Mouse (Mus musculus) bone marrow macrophage, adult 2 months (primary cell): ENCODE measurements around the gene Mbd4. TPM values are rescaled to one million over a fixed set of nuclear protein-coding genes. Genes with fewer than 3 reads are reported as not detected.

Source experiments
- H3K27ac ChIP-seq: 2 replicates; pipeline ENCODE4 v1.5.1; 2012; ENCODE audit warnings: low read depth, low read length; ENCODE audit not compliant: insufficient read depth
- H3K4me1 ChIP-seq: 2 replicates; pipeline ENCODE4 v1.6.1; 2012; ENCODE audit warnings: low read length; ENCODE audit not compliant: control insufficient read depth, insufficient read depth
- H3K4me3 ChIP-seq: 2 replicates; pipeline ENCODE4 v1.5.1; 2012; ENCODE audit warnings: mild to moderate bottlenecking, low read length, moderate library complexity; ENCODE audit not compliant: insufficient read depth
- CTCF ChIP-seq: IDR thresholded peaks from 2 replicates; pipeline ENCODE4 v1.5.1; 2012; ENCODE audit warnings: low read depth, mild to moderate bottlenecking, low read length, moderate library complexity
- POLR2A ChIP-seq: IDR thresholded peaks from 2 replicates; pipeline ENCODE4 v1.6.1; 2012; ENCODE audit warnings: mild to moderate bottlenecking, low read depth, low read length, borderline replicate concordance
- polyA plus RNA-seq: library from polyadenylated mRNA; stranded (reverse); fragments of >200 nt; gene quantifications from 2 replicates; pipeline ENCODE4 v1.2.4, GENCODE M21; 2012; ENCODE audit not compliant: missing spikeins, insufficient read depth, insufficient read length

The Mbd4 gene
- polyA plus RNA-seq, 1 experiment = 12.0 TPM

DNA sequence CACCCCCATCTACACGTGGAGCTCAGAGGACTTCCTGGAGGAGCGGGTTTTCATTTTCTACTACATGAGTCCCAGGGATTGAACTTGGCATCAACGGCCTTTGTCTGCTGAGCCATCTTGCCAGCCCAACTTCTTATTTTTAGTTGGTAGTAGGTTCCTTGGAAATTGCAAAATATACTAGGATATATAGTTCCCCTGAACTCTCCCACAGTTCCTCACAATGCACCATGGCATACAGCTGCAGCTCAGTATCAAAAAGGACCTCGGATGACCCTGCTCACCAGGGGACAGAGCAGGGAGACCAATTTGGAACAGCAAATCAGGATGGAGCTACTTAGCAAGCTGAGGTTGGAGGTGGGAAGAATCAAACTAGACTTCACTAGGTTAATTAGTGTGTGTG is 38.1 kb downstream of the Mbd4 start:
- Histone ChIP-seq H3K27ac (no peak overlapping the region), H3K4me1 (peaks cover 15% of the 10 kb centered on the region)

DNA sequence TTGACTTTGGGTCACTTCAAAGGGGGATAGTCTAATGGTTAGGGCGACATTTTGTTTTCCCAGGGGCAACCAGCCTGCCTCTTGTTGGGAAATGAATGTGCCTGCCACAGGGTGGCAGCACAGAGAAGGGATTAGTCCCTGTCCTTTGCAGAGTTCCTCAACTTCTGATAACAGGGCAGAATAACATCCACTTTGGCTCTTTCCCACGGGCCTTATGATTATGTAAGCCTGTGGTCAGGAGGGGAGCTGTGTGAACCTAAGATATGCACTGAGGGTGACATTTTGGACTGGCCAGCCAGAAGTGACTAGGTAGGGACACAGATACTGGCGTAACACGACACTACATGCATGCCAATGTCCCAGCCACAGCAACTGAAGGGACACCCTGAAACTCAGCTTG is 39.1 kb downstream of the Mbd4 start:
- peaks cover 15% of the 10 kb centered on the region for H3K4me1 ChIP-seq
- TF ChIP-seq POLR2A (no peak), CTCF (peak; percentile 69)
- no peak overlapping the region for H3K4me3 ChIP-seq
- no peak overlapping the region for H3K27ac ChIP-seq

More for the DNA sequence above, 38.1 kb downstream of the Mbd4 start:
- TF ChIP-seq POLR2A = no peak
- TF ChIP-seq CTCF = no peak
- no peak overlapping the region for H3K4me3 ChIP-seq

DNA sequence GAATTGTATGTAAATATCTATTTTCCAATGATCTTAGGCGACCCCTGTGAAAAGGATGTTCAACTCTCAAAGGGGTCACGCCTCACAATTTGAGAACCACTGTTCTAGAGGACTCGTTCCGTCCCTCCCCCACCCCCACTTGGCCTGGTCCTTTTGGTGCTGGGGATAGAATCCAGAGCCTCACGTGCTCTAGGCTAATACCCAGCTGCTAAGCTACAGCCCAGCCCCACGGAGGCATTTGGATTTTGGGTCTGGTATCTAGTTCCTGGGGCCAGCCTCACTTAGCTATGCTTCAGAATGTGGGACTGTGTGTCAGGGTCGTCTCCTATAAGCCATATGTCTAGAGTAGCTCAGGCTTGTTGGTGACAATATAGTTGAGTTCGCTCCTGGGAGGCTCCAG is 41.6 kb downstream of the Mbd4 start:
- H3K4me3 ChIP-seq = no peak overlapping the region
- TF ChIP-seq POLR2A = no peak
- TF ChIP-seq CTCF = no peak
- peaks cover 15% of the 10 kb centered on the region for H3K4me1 ChIP-seq

DNA sequence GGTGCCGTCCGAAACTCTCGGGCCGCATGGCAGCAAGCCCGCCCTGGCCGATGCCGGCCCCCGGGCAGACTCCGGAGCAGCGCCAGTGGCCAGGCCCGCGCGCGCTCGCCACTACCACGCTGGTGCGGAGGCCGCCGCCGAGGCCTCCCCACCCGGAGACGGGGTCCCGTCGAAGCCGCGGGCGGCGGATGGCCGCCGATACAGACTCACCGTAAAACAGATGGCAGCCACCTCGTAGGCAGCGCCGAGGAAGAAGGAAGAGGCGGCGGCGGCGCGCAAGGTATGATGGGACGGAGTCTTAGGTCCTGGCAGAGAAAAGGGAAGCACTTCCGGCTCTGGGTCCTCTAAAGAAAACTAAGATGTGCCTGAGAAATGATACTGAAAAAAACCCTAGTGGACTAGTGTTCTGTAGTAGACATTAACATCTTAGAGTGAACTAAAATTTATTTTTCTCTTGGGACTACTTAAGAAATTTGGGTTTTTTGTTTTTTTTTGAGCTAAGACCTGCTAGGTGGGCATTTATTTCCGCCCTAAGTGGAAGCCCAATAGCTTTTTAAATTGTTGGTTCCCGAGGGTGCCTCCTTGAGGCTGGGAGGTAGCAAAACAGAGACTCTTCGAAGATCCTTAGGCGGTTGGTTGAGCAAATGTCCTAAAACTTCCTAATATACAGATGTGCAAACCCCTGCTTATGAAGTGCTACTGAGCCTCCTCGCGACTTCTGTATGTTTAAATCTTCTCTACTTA is 44.5 kb downstream of the Mbd4 start, which contains the start of gene Rpl32:
TSS of gene Rpl32 (minus strand) at position 260 of the 744 bp plus-strand sequence.
- TF ChIP-seq POLR2A (no peak), CTCF (no peak)

More for the DNA sequence above, 41.6 kb downstream of the Mbd4 start:
- no peak overlapping the region for H3K27ac ChIP-seq

DNA sequence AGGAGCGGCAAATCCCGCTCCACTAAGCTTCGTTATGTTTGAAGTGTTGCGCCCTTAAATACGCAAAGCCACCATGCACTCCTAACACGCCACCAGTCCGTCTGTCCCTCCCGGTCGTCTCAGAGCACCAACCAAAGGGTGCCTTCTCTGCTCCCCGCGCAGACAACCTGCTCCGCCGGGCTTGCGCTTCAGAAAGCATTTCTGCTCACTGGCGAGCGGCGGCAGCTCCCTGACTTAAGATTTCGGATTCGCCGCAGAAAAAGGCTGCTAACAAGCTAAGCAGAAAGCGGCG is 45.0 kb downstream of the Mbd4 start:
- Histone ChIP-seq H3K4me3 (peak overlapping the region; percentile 78), H3K4me1 (peaks cover 2% of the 10 kb centered on the region; the same call in 1 of the 2 replicates), H3K27ac (peak overlapping the region; percentile 72)
- TF ChIP-seq POLR2A = no peak
- TF ChIP-seq CTCF = no peak

More for the DNA sequence above, 44.5 kb downstream of the Mbd4 start, which contains the start of gene Rpl32:
- Histone ChIP-seq H3K27ac (peak within 1 kb of the TSS; percentile 72), H3K4me3 (peak within 1 kb of the TSS; percentile 78), H3K4me1 (peaks cover 2% of the 10 kb centered on the region)

DNA sequence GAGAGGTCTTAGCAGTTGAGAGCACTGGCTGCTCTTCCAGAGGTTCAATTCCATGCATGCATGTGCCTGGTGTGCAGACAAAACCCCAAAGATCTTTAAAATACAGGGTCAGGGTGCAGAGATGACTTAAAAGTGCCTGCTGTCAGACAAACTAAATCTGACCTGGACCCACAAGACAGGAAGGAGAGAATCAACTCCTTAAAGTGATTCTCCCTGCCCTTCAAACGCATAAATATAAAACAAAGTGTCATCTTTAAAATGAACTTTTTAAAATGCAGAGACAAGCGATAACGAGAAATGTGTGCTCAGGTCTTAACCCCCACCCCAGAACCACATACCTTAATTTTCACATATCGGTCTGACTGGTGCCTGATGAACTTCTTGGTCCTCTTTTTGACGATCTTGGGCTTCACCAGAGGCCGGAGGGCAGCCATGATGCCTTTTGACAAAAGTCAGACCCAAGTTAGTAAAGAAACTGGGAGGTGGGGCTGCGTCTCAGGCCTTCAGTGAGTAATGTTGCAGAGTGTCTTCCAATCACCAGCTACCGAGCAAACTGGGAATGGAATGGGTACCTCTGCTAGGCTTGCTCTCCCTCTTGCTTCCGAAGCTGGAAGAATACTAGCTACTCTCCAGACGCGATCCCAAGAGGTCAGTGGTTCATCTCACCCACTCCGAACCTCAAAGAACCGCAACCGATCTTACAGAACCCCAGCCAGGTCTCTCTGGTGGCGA is 45.5 kb downstream of the Mbd4 start:
- peaks cover 2% of the 10 kb centered on the region; the same call in 1 of the 2 replicates for H3K4me1 ChIP-seq
- peak overlapping the region; percentile 78 for H3K4me3 ChIP-seq
- TF ChIP-seq POLR2A (no peak), CTCF (no peak)
- peak overlapping the region; percentile 72 for H3K27ac ChIP-seq

DNA sequence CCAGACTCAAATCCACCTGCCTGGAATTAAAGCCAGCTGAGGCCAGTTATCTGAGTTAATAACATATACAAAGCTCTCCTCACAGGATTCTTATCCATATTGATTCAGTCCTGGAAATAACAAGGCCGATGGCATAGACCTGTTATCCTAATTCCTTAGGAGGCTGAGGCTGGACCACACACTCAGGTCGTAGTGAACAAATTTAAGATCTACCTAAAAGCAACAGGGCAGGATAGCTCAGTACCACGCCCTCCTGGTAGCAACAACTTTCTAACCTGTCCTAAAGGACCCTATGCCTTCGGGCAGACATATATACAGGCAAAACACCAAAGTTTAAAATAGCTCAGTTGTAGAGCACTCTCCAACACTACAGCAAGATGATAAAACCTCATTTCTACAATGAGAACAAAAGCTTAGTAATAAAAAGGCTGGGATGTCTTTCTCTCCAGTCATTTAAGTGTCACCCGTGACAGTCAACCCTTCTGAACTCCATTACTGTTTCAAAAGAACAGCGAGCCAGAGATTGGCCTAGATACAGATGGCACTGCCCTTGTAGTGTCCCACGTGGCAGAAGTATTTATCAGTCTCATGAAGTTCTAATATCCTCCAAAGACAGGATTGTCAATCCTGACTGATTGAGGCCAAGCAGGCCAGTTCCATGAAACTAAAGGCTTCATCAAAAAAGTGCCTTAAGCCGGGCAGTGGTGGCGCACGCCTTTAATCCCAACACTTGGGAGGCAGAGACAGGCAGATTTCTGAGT is 48.6 kb downstream of the Mbd4 start:
- Histone ChIP-seq H3K4me3 (no peak overlapping the region), H3K4me1 (peaks cover 2% of the 10 kb centered on the region; the same call in 1 of the 2 replicates), H3K27ac (no peak overlapping the region)
- TF ChIP-seq POLR2A (no peak), CTCF (no peak)

DNA sequence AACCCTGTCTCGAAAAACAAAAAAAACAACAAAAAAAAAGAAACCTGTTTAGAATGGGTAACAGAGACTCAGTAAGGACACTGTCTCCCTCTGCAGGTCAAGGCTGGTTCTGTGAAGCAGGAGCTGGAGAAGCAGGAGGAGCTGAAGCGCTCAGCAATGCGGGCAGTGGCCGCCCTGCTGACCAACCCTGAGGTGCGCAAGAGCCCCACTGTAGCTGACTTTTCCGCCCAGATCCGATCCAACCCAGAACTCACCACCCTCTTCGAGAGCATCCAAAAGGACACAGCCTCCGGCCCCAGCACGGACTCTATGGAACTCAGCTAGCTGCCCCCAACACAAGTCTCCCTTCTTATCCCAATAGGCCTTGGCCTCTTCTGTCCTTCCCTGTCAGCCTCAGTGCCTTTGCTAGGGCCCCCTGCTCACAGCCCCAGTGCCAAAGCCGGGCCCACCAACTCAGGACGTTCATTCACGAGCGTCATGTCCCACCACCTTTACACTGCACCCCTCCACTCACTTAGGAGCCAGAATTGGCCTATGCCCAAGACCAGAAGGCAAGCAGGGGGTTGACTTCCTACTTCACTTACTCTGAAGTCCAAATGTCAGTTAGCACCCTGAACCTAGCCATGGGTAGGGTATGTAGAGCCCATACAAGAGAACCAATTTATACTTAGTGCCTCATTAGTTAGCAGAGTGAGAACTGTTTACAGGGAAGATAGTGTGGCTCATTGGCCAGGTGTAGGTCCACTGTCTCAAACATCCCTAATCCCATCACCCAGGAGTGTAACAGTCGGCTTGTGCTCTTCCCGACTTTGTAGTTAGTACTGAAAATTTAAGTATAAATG is 49.4 kb downstream of the Mbd4 start:
- TF ChIP-seq POLR2A = no peak
- TF ChIP-seq CTCF = peak; percentile 38
- H3K4me3 ChIP-seq = no peak overlapping the region
- H3K27ac ChIP-seq = no peak overlapping the region
- H3K4me1 ChIP-seq = peaks cover 2% of the 10 kb centered on the region; the same call in 1 of the 2 replicates

DNA sequence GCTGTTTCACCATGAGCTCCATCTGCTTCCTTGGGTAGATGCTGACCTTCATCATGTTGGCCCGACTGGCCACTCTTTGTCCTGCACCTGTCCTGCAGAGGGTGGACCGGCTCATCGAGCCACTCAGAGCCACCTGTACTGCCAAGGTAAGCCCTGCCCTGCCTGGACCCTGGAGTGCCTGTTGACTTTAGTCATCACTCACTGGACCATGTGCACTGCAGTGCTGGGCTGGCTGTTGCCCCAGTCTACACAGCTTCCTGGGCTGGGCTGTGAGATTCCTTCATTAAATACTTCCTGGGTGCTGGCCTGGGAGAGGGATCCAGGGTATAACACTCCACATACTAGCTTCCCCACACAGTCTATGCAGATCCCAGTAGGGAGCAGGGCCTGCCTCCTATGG is 51.4 kb downstream of the Mbd4 start:
- Histone ChIP-seq H3K4me1 (peaks cover 2% of the 10 kb centered on the region; the same call in 1 of the 2 replicates), H3K4me3 (no peak overlapping the region), H3K27ac (no peak overlapping the region)
- TF ChIP-seq POLR2A = no peak

DNA sequence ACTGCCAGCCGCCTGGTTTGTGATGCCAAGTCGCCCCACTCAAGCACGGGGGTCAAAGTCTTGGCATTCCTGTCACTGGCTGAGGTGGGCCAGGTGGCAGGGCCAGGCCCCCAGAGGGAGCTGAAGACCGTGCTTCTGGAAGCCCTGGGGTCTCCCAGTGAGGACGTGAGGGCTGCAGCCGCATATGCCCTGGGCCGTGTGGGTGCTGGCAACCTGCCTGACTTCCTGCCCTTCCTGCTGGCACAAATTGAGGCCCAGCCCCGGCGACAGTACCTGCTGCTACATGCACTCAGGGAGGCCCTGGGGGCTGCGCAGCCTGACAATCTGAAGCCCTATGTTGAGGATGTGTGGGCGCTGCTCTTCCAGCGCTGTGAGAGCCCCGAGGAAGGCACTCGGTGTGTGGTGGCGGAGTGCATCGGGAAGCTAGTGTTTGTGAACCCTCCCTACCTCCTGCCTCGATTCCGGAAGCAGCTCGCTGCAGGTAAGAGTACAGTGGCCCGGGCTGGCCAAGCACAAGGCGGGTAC is 60.4 kb downstream of the Mbd4 start:
- H3K4me3 ChIP-seq = no peak overlapping the region
- H3K27ac ChIP-seq = no peak overlapping the region
- peaks cover 9% of the 10 kb centered on the region for H3K4me1 ChIP-seq
- TF ChIP-seq POLR2A (no peak), CTCF (no peak)
